Mouse (Mus musculus) ES-E14 (cell line): Measurements from ENCODE around the gene Wdr70.
A peak's percentile ranks its signal among the peaks of the same experiment; 100 is the strongest.

Experiments used
- CHD2 ChIP-seq: IDR thresholded peaks from 2 replicates; pipeline ENCODE4 v1.6.1; 2014; ENCODE audit warnings: mild to moderate bottlenecking, low read depth, low read length, inconsistent platforms
- HCFC1 ChIP-seq: IDR thresholded peaks from 2 replicates; pipeline ENCODE4 v1.6.1; 2012; ENCODE audit warnings: low read length, inconsistent platforms, borderline replicate concordance; ENCODE audit not compliant: insufficient read depth
- ZC3H11A ChIP-seq: IDR thresholded peaks from 2 replicates; pipeline ENCODE4 v1.6.1; 2012; ENCODE audit warnings: low read depth, mild to moderate bottlenecking, inconsistent platforms, low read length, borderline replicate concordance

DNA sequence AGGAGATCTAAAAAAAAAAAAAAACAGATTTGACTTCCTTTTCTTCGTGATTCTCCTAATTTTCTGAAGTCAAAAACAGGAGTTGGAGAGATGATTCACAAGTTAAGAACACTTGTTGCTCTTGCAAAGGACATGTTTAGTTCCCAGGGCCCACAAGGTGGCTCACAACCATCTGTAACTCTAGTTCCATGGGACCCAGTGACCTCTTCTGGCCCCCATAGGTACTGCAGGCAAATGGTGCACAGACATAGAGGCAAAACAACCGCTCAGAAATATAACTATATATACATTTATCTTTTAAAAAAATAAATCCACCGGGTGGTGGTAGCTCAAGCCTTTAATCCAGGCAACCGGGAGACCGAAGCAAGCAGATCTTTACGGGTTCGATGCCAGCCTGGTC, 1.2 kb downstream of the Wdr70 start:
- TF ChIP-seq CHD2 (no peak), ZC3H11A (no peak), HCFC1 (peak; percentile 61; the same call in 1 of the 2 replicates)
